Mouse (Mus musculus): Measurements from ENCODE around the gene 4931428F04Rik. TPM values are rescaled to one million over a fixed set of nuclear protein-coding genes. Genes with fewer than 3 reads are reported as not detected.

Gene 4931428F04Rik
- total RNA-seq (2023), result 4.5 TPM

DNA sequence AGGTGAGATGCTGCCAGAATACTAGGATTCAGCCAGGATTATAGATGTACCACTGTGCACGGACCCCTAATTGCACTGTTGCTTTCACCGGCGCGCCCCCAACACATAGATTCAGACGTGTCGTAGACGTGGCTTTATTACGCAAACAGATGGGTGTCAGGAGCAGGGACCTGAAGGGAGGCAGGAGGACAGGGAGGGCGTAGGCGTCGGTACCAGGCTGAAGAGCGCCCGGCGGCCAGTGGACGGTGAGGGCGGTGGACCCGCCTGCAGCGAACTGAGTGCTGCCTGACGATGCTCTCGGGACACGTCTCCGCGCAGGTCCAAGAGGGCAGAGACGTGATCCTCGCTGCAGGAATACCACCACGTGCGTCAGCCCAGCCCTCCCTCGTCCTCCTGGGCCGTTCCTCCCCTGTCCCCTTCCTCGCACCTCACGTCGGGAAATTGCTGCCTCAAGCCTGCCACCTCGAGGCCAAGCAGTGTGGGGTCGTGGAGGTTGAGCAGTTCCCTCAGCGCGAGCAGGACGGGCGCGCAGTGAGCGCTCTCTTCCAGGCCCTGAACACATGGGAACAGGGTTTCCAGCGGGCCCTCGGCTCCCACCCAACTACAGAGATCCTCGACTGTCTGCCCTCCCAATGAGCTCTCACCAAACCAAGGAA lies at the start of gene 4931428F04Rik:
Gene 4931428F04Rik (minus strand): TSS at position 60 of the 656 bp plus-strand sequence.

DNA sequence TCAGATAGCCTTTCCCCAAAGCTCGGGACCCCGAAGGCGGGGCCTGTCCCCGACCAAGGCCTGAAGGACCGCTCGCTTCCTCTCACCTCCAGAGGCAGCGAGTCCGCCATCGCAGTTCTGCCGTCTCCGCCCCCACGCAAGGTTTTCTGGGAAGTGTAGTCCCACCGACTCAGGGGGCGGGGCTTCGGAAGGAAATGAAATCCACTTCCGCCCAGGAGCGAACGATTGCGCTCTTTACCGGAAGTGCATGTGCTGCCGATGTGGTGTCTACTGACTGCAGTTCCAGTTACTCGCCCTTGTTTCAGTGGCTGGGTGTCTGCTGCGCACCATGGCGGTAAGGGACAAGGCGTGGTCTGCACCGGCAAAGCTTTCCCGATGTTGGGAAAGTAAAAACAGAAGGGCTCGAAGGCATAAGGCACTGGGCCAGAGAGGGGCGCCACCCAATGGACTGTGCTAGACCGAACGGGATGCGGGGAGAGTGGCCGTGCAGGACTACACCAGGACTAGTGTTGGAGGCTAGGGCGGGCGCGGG lies 36.5 kb upstream of the 4931428F04Rik start, which contains the start of the genes Lrrc29 and Tmem208:
Gene Lrrc29 (minus strand): TSS at position 138 of the 532 bp plus-strand sequence.
Gene Tmem208 (plus strand): TSS at position 214 of the 532 bp plus-strand sequence.

DNA sequence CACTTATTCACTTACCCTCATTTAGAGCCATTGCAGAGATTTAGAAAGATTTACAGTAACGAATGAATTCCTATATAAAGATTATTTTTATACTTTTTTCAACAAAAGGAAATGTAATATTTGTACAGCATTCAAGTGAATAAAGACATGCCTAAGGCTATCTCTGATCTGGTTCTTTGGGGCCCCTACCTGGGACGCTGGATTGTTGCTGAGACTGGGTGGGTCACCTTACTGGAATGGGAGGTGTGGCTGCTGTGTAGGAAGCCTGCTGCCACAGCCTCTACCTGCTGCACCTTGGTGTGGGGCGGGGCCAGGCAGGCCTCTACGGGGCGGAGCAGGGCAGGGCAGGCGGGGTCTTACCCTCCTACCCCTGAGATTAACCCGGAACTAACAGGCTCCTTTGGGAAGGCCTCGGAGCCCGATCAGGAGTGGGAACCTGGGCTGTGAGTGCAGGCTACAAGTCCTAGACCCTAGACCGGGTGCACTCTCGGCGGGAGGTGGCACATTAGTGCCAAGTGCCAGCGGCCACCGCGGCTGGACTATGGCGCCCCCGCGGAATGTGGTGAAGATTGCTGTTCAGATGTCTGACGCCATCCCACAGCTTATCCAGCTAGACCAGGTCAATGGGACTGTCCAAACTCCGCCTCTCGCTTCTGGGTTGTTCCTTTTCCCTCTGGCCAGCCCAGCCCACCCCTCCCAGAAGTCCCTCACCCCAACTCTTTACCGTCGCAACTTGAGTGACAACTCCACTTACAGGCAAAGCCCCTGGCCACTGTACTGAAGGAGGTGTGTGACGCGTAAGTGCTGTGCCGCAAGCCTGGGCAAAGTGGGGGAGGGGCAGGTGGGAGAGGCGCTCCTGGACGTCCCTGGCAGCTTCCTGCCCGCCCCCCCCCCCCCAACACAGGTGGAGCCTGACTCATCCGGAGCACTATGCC lies 15.8 kb upstream of the 4931428F04Rik start, which contains the start of gene Elmo3:
Gene Elmo3 (plus strand): TSS at position 391 of the 935 bp plus-strand sequence.

DNA sequence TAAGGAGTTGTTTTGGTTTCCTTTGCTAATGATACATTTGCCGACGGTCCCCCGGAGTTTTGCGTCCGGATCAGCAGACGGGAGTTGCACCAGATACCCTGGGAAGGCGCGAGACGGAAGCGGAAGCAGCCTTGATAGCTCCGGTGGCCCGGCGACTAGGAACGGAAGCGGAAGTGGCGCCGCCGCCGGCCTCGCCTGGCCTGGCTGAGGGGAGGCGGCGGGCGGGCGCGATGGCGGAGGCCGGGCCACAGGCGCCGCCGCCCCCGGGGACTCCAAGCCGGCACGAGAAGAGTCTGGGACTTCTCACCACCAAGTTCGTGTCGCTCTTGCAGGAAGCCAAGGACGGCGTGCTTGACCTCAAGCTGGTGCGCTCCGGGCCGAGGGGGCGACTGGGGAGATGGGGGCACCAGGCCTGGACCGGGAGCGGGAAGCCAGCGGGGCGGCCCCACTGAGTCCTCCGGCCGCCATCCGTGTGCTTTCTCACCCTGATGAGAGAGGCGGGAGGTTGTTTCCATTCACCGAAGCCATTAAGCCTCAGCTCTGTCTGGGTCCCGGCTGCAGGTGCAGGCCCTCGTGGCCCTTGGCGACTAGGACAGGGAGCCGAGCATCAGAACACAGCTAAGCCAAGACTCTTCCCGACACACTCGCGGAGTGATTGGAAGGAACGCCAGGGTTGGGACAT lies 8.0 kb upstream of the 4931428F04Rik start, which contains the start of gene E2f4:
Gene E2f4 (plus strand): TSS at position 153 of the 682 bp plus-strand sequence.

DNA sequence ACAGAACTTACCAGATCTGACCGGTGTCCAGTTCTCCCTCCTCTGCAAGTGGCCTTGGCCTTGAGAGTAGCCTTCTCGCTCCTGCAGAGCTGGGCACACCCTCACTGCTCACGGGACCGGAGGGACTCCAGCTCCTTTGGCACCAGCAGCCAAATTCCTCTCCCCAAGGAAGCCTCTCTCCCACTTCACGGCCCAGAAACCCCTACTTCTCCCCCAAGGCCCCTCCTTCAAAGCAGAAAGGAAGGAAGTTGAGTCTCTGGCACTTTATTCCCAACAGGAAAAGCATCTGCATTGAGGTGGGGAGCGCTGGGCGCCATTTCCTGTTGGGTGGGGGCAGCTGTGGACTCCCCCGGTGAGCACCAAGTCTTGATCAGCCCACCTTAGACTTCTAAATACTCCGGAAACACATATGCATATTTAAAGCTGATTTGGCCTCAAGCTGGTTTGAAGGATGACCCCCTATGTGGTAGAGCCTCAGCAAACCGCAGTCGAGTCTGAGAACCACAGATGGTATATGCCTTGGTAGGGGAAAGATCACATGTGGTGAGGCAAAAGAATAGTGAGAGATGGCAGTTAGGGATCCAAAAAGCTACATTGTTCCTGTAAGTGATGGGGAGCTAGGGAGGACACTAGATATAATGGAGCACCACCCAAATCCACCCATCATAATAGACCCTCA lies 6.4 kb upstream of the 4931428F04Rik start, which contains the start of gene Exoc3l:
Gene Exoc3l (minus strand): TSS at position 207 of the 679 bp plus-strand sequence.

DNA sequence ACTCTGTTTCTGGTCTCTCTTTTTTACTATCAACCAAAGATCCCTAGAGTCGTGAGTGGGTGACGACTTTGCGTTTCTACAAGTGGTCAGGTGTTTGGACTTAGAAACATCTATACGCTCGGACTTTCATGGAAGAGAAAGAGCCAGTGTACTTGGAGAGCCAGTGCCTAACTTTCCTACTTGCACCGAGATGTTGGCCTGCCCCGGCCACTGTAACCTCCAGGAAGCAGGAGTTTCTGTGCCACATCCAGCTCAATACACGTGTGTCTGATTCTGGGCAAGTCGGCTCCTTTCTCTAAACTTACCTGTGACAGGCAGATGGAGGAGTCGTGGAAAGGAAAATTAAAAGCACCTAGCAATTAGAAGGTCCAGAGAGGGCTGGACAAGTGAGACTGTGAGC lies 13.8 kb downstream of the 4931428F04Rik start, which contains the start of gene Nol3:
Gene Nol3 (plus strand): TSS at position 301 of the 400 bp plus-strand sequence.

DNA sequence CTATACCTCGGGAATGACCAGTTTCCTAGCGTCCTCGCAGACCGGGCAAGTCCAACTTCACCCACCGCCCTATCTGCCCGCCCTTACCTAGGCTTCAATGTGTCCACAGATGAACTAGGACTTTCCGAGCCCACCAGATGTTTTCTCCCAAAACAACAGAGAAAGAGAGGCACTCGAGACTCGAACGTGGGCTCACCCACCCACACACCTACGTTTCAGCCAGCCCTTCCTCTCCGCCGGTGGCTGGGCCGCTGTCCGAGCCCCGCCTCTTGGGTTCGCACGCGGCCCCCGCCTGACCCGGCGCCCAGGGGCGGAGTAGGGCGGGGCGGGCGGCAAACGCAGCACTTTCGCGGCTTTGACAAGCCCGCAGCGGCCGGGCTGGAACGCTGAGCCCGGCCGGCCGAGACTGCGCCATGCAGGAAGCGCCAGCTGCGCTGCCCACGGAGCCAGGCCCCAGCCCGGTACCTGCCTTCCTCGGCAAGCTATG lies 20.2 kb downstream of the 4931428F04Rik start, which contains the start of gene Hsf4:
Gene Hsf4 (plus strand): TSS at position 341 of the 487 bp plus-strand sequence.

DNA sequence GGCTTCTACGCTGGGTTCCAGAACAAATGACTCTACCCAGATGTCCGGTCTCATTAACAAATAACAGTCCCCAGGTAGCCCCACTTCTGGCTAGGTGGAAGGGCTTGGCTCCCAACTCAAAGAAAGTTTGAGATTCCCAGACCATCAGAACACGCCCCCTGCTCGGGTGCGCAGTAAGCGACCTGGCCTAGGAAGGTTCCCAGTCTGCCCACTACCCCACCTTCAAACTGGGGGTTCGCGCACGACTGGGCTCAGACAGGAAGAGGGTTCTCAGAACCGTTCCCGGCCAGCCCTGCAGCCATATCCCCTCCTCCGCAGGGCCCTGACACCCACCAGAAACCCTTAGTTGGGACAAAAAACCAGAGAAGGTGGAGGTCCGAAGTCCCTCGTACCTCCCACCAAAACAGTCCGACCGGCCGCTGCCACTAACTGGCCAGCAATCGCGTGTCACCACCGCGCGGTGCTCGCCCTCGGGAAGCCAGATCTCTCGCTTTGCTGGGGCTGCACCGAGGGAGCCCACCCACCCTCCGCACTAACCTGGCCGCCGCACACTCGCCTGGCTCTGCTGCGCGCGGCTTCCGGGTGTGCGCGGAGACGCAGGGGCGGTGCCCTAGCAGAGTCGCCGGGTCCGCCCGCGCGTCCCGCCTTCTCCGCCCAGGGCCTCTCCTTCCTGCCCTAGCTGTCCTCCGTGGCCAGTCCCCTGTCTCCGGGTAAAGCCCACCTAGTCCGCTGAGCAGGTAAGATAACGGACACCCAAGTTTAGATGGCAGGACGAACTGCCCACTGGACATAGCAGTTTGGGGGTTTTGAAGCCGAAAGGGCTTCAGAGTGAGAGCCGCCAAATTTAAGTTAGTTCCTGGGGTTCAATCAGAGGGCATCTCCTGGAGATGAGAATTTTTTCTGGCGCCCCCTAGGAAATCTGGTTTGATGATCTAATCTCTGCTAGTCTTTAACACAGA lies 25.4 kb downstream of the 4931428F04Rik start, which contains the start of the genes Tradd and Fbxl8:
Gene Tradd (minus strand): TSS at position 586 of the 959 bp plus-strand sequence.
Gene Fbxl8 (plus strand): TSS at position 625 of the 959 bp plus-strand sequence.

DNA sequence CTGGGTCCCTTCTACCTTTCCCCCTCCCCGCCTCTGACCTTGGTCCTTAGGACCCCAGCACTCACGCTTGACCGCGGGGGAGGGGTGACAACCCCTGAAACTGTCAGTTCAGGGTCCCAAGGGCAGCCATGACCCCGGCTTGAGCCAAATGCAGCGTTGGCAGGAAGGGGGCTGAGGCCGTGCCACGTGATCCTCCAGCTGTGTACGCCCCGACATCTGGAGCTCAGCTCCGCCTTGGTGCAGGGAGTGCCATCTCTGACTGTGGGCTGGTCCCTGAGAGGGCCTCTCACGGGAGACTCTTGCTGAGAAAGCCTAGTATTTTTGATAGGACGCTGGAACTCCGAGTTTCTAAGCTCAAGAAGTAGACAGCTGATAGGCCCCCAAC lies 34.7 kb downstream of the 4931428F04Rik start, which contains the start of gene B3gnt9:
Gene B3gnt9 (minus strand): TSS at position 188 of the 385 bp plus-strand sequence.

Other genes with a start within 250 kb of the 4931428F04Rik start
- not detected for gene Ces3a, start 241.3 kb downstream of the 4931428F04Rik start, total RNA-seq (2023)
- not detected for gene Ces3b, start 206.1 kb downstream of the 4931428F04Rik start, total RNA-seq (2023)
- not detected for gene Ces4a, start 158.1 kb downstream of the 4931428F04Rik start, total RNA-seq (2023)
- gene Cbfb, start 119.2 kb downstream of the 4931428F04Rik start, total RNA-seq (2023), result 99.9 TPM
- gene D230025D16Rik, start 64.7 kb downstream of the 4931428F04Rik start, total RNA-seq (2023), result 25.0 TPM
- gene B3gnt9, start 34.7 kb downstream of the 4931428F04Rik start, total RNA-seq (2023), result 2.3 TPM
- 25.6 TPM for gene Tradd, start 25.3 kb downstream of the 4931428F04Rik start, total RNA-seq (2023)
- 11.0 TPM for gene Fbxl8, start 25.2 kb downstream of the 4931428F04Rik start, total RNA-seq (2023)
- gene Hsf4, start 20.1 kb downstream of the 4931428F04Rik start, total RNA-seq (2023), result 1.0 TPM
- gene Nol3, start 13.7 kb downstream of the 4931428F04Rik start, total RNA-seq (2023), result not detected
- gene Exoc3l, start 6.2 kb upstream of the 4931428F04Rik start, total RNA-seq (2023), result 1.7 TPM
- 85.2 TPM for gene E2f4, start 7.8 kb upstream of the 4931428F04Rik start, total RNA-seq (2023)
- 3.6 TPM for gene Elmo3, start 15.7 kb upstream of the 4931428F04Rik start, total RNA-seq (2023)
- 7.3 TPM for gene Lrrc29, start 36.4 kb upstream of the 4931428F04Rik start, total RNA-seq (2023)
- 33.2 TPM for gene Tmem208, start 36.5 kb upstream of the 4931428F04Rik start, total RNA-seq (2023)
- gene Fhod1, start 58.1 kb upstream of the 4931428F04Rik start, total RNA-seq (2023), result 27.3 TPM
- 0.44 TPM for gene Slc9a5, start 59.0 kb upstream of the 4931428F04Rik start, total RNA-seq (2023)
- not detected for gene Plekhg4, start 83.4 kb upstream of the 4931428F04Rik start, total RNA-seq (2023)
- gene Kctd19, start 123.6 kb upstream of the 4931428F04Rik start, total RNA-seq (2023), result not detected
- gene Lrrc36, start 123.7 kb upstream of the 4931428F04Rik start, total RNA-seq (2023), result not detected
- 1.8 TPM for gene Tppp3, start 181.7 kb upstream of the 4931428F04Rik start, total RNA-seq (2023)
- 4.1 TPM for gene Zdhhc1, start 207.0 kb upstream of the 4931428F04Rik start, total RNA-seq (2023)
- gene Hsd11b2, start 228.9 kb upstream of the 4931428F04Rik start, total RNA-seq (2023), result not detected